Mouse (Mus musculus) megakaryocyte-erythroid progenitor cell, adult 5-6 weeks (primary cell): ENCODE results near the gene Taar3. TPM values are rescaled to one million over a fixed set of nuclear protein-coding genes. Genes with fewer than 3 reads are reported as not detected.

ENCODE experiments used
- ATAC-seq: replicated peaks from 2 replicates; pipeline ENCODE4 v1.8.0; 2016; ENCODE audit warnings: mild to moderate bottlenecking, inconsistent platforms; ENCODE audit not compliant: severe bottlenecking, poor library complexity, low FRiP score, low TSS enrichment
- total RNA-seq, 2 experiments: library from RNA; stranded (forward) in 1 of 2; stranded (reverse) in 1 of 2; fragments of 200-1000, 215-1000 nt in 1 of 2; fragments of >200 nt in 1 of 2; fragmentation: Nextera tagmentation in 1 of 2; gene quantifications; 2 replicates each; pipeline ENCODE4 v1.2.3; 2014 to 2017

Gene Taar3
- total RNA-seq, 2 experiments from 2014 or later = not detected

GRCm38 (mm10) chr10:23986419-23986818 lies 37.1 kb downstream of the Taar3 start:
- no peak for ATAC-seq

- ATAC-seq = no peak
Measured at GRCm38 (mm10) chr10:23993381-23993780, 44.0 kb downstream of the Taar3 start, which contains the start of gene Taar7a. Gene Taar7a, minus strand, starts transcription at chr10:23993481.

GRCm38 (mm10) chr10:23999639-24000038 lies 50.3 kb downstream of the Taar3 start, which contains the start of gene Taar7b:
Gene Taar7b, plus strand, starts transcription at chr10:23999939.
- ATAC-seq = no peak

Other genes with a start within 250 kb of the Taar3 start
- 11,537 and 12,520 TPM in 2 replicates for gene Rps12, start 162.3 kb upstream of the Taar3 start, total RNA-seq (2014; fragmentation: Nextera tagmentation)
- 1,872 and 1,888 TPM in 2 replicates for gene Rps12, start 162.3 kb upstream of the Taar3 start, total RNA-seq (2017)
- gene Slc18b1, start 152.6 kb upstream of the Taar3 start, total RNA-seq (2014; fragmentation: Nextera tagmentation) = 3.7 and 4.9 TPM in 2 replicates
- gene Slc18b1, start 152.6 kb upstream of the Taar3 start, total RNA-seq (2017) = 0.89 and 1.4 TPM in 2 replicates
- gene Vnn3, start 98.1 kb upstream of the Taar3 start, total RNA-seq (2014; fragmentation: Nextera tagmentation) = not detected in 2 replicates
- not detected in 2 replicates for gene Vnn3, start 98.1 kb upstream of the Taar3 start, total RNA-seq (2017)
- gene Vnn1, start 54.9 kb upstream of the Taar3 start, total RNA-seq (2014; fragmentation: Nextera tagmentation) = not detected in 2 replicates
- not detected in 2 replicates for gene Vnn1, start 54.9 kb upstream of the Taar3 start, total RNA-seq (2017)
- gene Taar1, start 29.2 kb upstream of the Taar3 start, total RNA-seq (2014; fragmentation: Nextera tagmentation) = not detected in 2 replicates
- not detected in 2 replicates for gene Taar1, start 29.2 kb upstream of the Taar3 start, total RNA-seq (2017)
- not detected in 2 replicates for gene Taar2, start 11.0 kb upstream of the Taar3 start, total RNA-seq (2014; fragmentation: Nextera tagmentation)
- not detected in 2 replicates for gene Taar2, start 11.0 kb upstream of the Taar3 start, total RNA-seq (2017)
- gene Taar4, start 10.9 kb downstream of the Taar3 start, total RNA-seq (2014; fragmentation: Nextera tagmentation) = not detected in 2 replicates
- gene Taar4, start 10.9 kb downstream of the Taar3 start, total RNA-seq (2017) = not detected in 2 replicates
- not detected in 2 replicates for gene Taar5, start 21.1 kb downstream of the Taar3 start, total RNA-seq (2014; fragmentation: Nextera tagmentation)
- gene Taar5, start 21.1 kb downstream of the Taar3 start, total RNA-seq (2017) = not detected in 2 replicates
- gene Taar6, start 36.1 kb downstream of the Taar3 start, total RNA-seq (2014; fragmentation: Nextera tagmentation) = not detected in 2 replicates
- not detected in 2 replicates for gene Taar6, start 36.1 kb downstream of the Taar3 start, total RNA-seq (2017)
- gene Taar7a, start 43.9 kb downstream of the Taar3 start, total RNA-seq (2014; fragmentation: Nextera tagmentation) = not detected in 2 replicates
- not detected in 2 replicates for gene Taar7a, start 43.9 kb downstream of the Taar3 start, total RNA-seq (2017)
- not detected in 2 replicates for gene Taar7b, start 50.4 kb downstream of the Taar3 start, total RNA-seq (2014; fragmentation: Nextera tagmentation)
- not detected in 2 replicates for gene Taar7b, start 50.4 kb downstream of the Taar3 start, total RNA-seq (2017)
- gene Taar7d, start 77.7 kb downstream of the Taar3 start, total RNA-seq (2014; fragmentation: Nextera tagmentation) = not detected in 2 replicates
- gene Taar7d, start 77.7 kb downstream of the Taar3 start, total RNA-seq (2017) = not detected in 2 replicates
- gene Taar7e, start 88.1 kb downstream of the Taar3 start, total RNA-seq (2014; fragmentation: Nextera tagmentation) = not detected in 2 replicates
- not detected in 2 replicates for gene Taar7e, start 88.1 kb downstream of the Taar3 start, total RNA-seq (2017)
- not detected in 2 replicates for gene Taar7f, start 100.0 kb downstream of the Taar3 start, total RNA-seq (2014; fragmentation: Nextera tagmentation)
- not detected in 2 replicates for gene Taar7f, start 100.0 kb downstream of the Taar3 start, total RNA-seq (2017)
- not detected in 2 replicates for gene Taar8a, start 126.9 kb downstream of the Taar3 start, total RNA-seq (2014; fragmentation: Nextera tagmentation)
- not detected in 2 replicates for gene Taar8a, start 126.9 kb downstream of the Taar3 start, total RNA-seq (2017)
- not detected in 2 replicates for gene Taar8b, start 142.7 kb downstream of the Taar3 start, total RNA-seq (2014; fragmentation: Nextera tagmentation)
- not detected in 2 replicates for gene Taar8b, start 142.7 kb downstream of the Taar3 start, total RNA-seq (2017)
- not detected in 2 replicates for gene Taar8c, start 152.4 kb downstream of the Taar3 start, total RNA-seq (2014; fragmentation: Nextera tagmentation)
- not detected in 2 replicates for gene Taar8c, start 152.4 kb downstream of the Taar3 start, total RNA-seq (2017)
- gene Taar9, start 160.0 kb downstream of the Taar3 start, total RNA-seq (2014; fragmentation: Nextera tagmentation) = not detected in 2 replicates
- gene Taar9, start 160.0 kb downstream of the Taar3 start, total RNA-seq (2017) = not detected in 2 replicates
- gene Stx7, start 199.7 kb downstream of the Taar3 start, total RNA-seq (2014; fragmentation: Nextera tagmentation) = 18.7 and 32.2 TPM in 2 replicates
- gene Stx7, start 199.7 kb downstream of the Taar3 start, total RNA-seq (2017) = 28.1 and 29.5 TPM in 2 replicates